Mouse (Mus musculus): Measurements from ENCODE around the gene Spin1. TPM values are rescaled to one million over a fixed set of nuclear protein-coding genes. Genes with fewer than 3 reads are reported as not detected.
"Not testable (repeated sequence)": the region's sequence is repeated elsewhere in the genome, so short reads cannot be mapped to it uniquely, and the experiment has no call there.

The Spin1 gene
- polyA plus RNA-seq, 1 experiment: 11.7 TPM

GRCm38 (mm10) chr13:51103861-51104650 is 3.4 kb downstream of the Spin1 start:
- WGBS: 93% methylated on average over 9 of the region's 9 CpGs
- H3K4me3 ChIP-seq (ENCODE audit: low read depth, low read length): no peak overlapping the region
- H3K36me3 ChIP-seq (ENCODE audit: control insufficient read depth, insufficient read depth, low read length): no peaks in the 10 kb centered on the region
- H3K27ac ChIP-seq (ENCODE audit: insufficient read depth, low read depth, low read length): no peak overlapping the region
- H3K27me3 ChIP-seq (ENCODE audit: control insufficient read depth, insufficient read depth, low read length): no peaks in the 10 kb centered on the region
- TF ChIP-seq POLR2A (IDR thresholded peaks at IDR 0.05; ENCODE audit: low read depth, low read length) (no peak), CTCF (IDR thresholded peaks at IDR 0.05; ENCODE audit: extremely low read depth, insufficient read length, insufficient replicate concordance, low read depth, low read length) (no peak)
- peaks cover 9% of the 10 kb centered on the region for H3K4me1 ChIP-seq (ENCODE audit: control insufficient read depth, insufficient read depth, insufficient read length, low read length)

- no peaks in the 10 kb centered on the region for H3K27me3 ChIP-seq (ENCODE audit: control insufficient read depth, insufficient read depth, low read length)
- no peak overlapping the region for H3K27ac ChIP-seq (ENCODE audit: insufficient read depth, low read depth, low read length)
- 87% methylated on average over 3 of the region's 3 CpGs for WGBS
- H3K4me3 ChIP-seq (ENCODE audit: low read depth, low read length): no peak overlapping the region
- no peaks in the 10 kb centered on the region for H3K36me3 ChIP-seq (ENCODE audit: control insufficient read depth, insufficient read depth, low read length)
- TF ChIP-seq CTCF (IDR thresholded peaks at IDR 0.05; ENCODE audit: extremely low read depth, insufficient read length, insufficient replicate concordance, low read depth, low read length) (no peak), POLR2A (IDR thresholded peaks at IDR 0.05; ENCODE audit: low read depth, low read length) (no peak)
- peaks cover 13% of the 10 kb centered on the region for H3K4me1 ChIP-seq (ENCODE audit: control insufficient read depth, insufficient read depth, insufficient read length, low read length)
Observed at GRCm38 (mm10) chr13:51105861-51106655, 5.4 kb downstream of the Spin1 start.

- no peak overlapping the region for H3K27ac ChIP-seq (ENCODE audit: insufficient read depth, low read depth, low read length)
- no peaks in the 10 kb centered on the region for H3K27me3 ChIP-seq (ENCODE audit: control insufficient read depth, insufficient read depth, low read length)
- H3K4me3 ChIP-seq (ENCODE audit: low read depth, low read length): no peak overlapping the region
- 57% methylated on average over 4 of the region's 4 CpGs for WGBS
- no peaks in the 10 kb centered on the region for H3K36me3 ChIP-seq (ENCODE audit: control insufficient read depth, insufficient read depth, low read length)
- TF ChIP-seq POLR2A (IDR thresholded peaks at IDR 0.05; ENCODE audit: low read depth, low read length) (no peak), CTCF (IDR thresholded peaks at IDR 0.05; ENCODE audit: extremely low read depth, insufficient read length, insufficient replicate concordance, low read depth, low read length) (no peak)
- H3K4me1 ChIP-seq (ENCODE audit: control insufficient read depth, insufficient read depth, insufficient read length, low read length): peaks cover 13% of the 10 kb centered on the region
Observed at GRCm38 (mm10) chr13:51106816-51107215, 6.1 kb downstream of the Spin1 start.

- peaks cover 19% of the 10 kb centered on the region for H3K4me1 ChIP-seq (ENCODE audit: control insufficient read depth, insufficient read depth, insufficient read length, low read length)
- 62% methylated on average over 2 of the region's 2 CpGs for WGBS
- no peak for TF ChIP-seq CTCF (IDR thresholded peaks at IDR 0.05; ENCODE audit: extremely low read depth, insufficient read length, insufficient replicate concordance, low read depth, low read length)
- no peak for TF ChIP-seq POLR2A (IDR thresholded peaks at IDR 0.05; ENCODE audit: low read depth, low read length)
- H3K36me3 ChIP-seq (ENCODE audit: control insufficient read depth, insufficient read depth, low read length): no peaks in the 10 kb centered on the region
- no peak overlapping the region for H3K4me3 ChIP-seq (ENCODE audit: low read depth, low read length)
- no peak overlapping the region for H3K27ac ChIP-seq (ENCODE audit: insufficient read depth, low read depth, low read length)
- H3K27me3 ChIP-seq (ENCODE audit: control insufficient read depth, insufficient read depth, low read length): no peaks in the 10 kb centered on the region
Observed at GRCm38 (mm10) chr13:51109517-51109916, 8.8 kb downstream of the Spin1 start.

GRCm38 (mm10) chr13:51114398-51114797 is 13.7 kb downstream of the Spin1 start:
- WGBS: 46% methylated on average over 4 of the region's 4 CpGs
- H3K4me3 ChIP-seq (ENCODE audit: low read depth, low read length); H3K36me3 ChIP-seq (ENCODE audit: control insufficient read depth, insufficient read depth, low read length); H3K27me3 ChIP-seq (ENCODE audit: control insufficient read depth, insufficient read depth, low read length); H3K27ac ChIP-seq (ENCODE audit: insufficient read depth, low read depth, low read length): not testable (repeated sequence)
- H3K4me1 ChIP-seq (ENCODE audit: control insufficient read depth, insufficient read depth, insufficient read length, low read length): peaks cover 29% of the 10 kb centered on the region; the same call in 1 of the 2 replicates

GRCm38 (mm10) chr13:51115762-51116161 is 15.1 kb downstream of the Spin1 start:
- no peak for TF ChIP-seq POLR2A (IDR thresholded peaks at IDR 0.05; ENCODE audit: low read depth, low read length)
- no peak for TF ChIP-seq CTCF (IDR thresholded peaks at IDR 0.05; ENCODE audit: extremely low read depth, insufficient read length, insufficient replicate concordance, low read depth, low read length)
- Histone ChIP-seq H3K4me1 (ENCODE audit: control insufficient read depth, insufficient read depth, insufficient read length, low read length) (peaks cover 29% of the 10 kb centered on the region), H3K27me3 (ENCODE audit: control insufficient read depth, insufficient read depth, low read length) (no peaks in the 10 kb centered on the region), H3K27ac (ENCODE audit: insufficient read depth, low read depth, low read length) (no peak overlapping the region), H3K36me3 (ENCODE audit: control insufficient read depth, insufficient read depth, low read length) (no peaks in the 10 kb centered on the region), H3K4me3 (ENCODE audit: low read depth, low read length) (no peak overlapping the region)
- 36% methylated on average over 3 of the region's 3 CpGs for WGBS

- 8% methylated on average over 4 of the region's 4 CpGs for WGBS
- Histone ChIP-seq H3K4me3 (ENCODE audit: low read depth, low read length) (no peak overlapping the region), H3K27ac (ENCODE audit: insufficient read depth, low read depth, low read length) (no peak overlapping the region), H3K36me3 (ENCODE audit: control insufficient read depth, insufficient read depth, low read length) (peaks cover 3% of the 10 kb centered on the region; the same call in 1 of the 2 replicates), H3K27me3 (ENCODE audit: control insufficient read depth, insufficient read depth, low read length) (no peaks in the 10 kb centered on the region), H3K4me1 (ENCODE audit: control insufficient read depth, insufficient read depth, insufficient read length, low read length) (peaks cover 27% of the 10 kb centered on the region)
- no peak for TF ChIP-seq POLR2A (IDR thresholded peaks at IDR 0.05; ENCODE audit: low read depth, low read length)
- TF ChIP-seq CTCF (IDR thresholded peaks at IDR 0.05; ENCODE audit: extremely low read depth, insufficient read length, insufficient replicate concordance, low read depth, low read length): no peak
Observed at GRCm38 (mm10) chr13:51120734-51121133, 20.1 kb downstream of the Spin1 start.

Data from small intestine, adult 2 months (tissue).